Mouse (Mus musculus) hindbrain, embryonic 14.5 days (tissue): Measurements from ENCODE around the gene Grin3a. TPM values are rescaled to one million over a fixed set of nuclear protein-coding genes. Genes with fewer than 3 reads are reported as not detected.

ENCODE experiments used
- ATAC-seq: fragments of 200-750 bp; cut with Nextera tagmentation; 2 replicates; pipeline ENCODE4 v1.8.0; 2017; ENCODE audit warnings: moderate number of reproducible peaks, mild to moderate bottlenecking, moderate TSS enrichment, moderate library complexity; ENCODE audit not compliant: low FRiP score
- DNase-seq: peaks from one replicate; pipeline ENCODE4 v3.0.0-alpha.2; 2015; ENCODE audit warnings: low spot score
- H3K27ac ChIP-seq: fragments of 300-500 bp; sonication (generic); 2 replicates; pipeline ENCODE4 v1.5.1; 2014; ENCODE audit warnings: mild to moderate bottlenecking, moderate library complexity
- H3K27me3 ChIP-seq: fragments of 300-500 bp; sonication (generic); 2 replicates; pipeline ENCODE4 v1.6.1; 2014; ENCODE audit warnings: mild to moderate bottlenecking, low read length, mixed read lengths; ENCODE audit not compliant: control insufficient read depth, insufficient read depth
- H3K36me3 ChIP-seq: fragments of 300-500 bp; sonication (generic); replicated peaks from 2 replicates; pipeline ENCODE4 v1.6.1; 2014; ENCODE audit not compliant: control insufficient read depth, insufficient read depth
- H3K4me1 ChIP-seq: fragments of 300-500 bp; sonication (generic); replicated peaks from 2 replicates; pipeline ENCODE4 v1.6.1; 2014; ENCODE audit warnings: antibody characterized with exemption, low read length, mixed read lengths; ENCODE audit not compliant: control insufficient read depth, insufficient read depth
- H3K4me2 ChIP-seq: fragments of 300-500 bp; sonication (generic); replicated peaks from 2 replicates; pipeline ENCODE4 v1.6.1; 2014; ENCODE audit warnings: mild to moderate bottlenecking, moderate library complexity
- H3K4me3 ChIP-seq: fragments of 300-500 bp; sonication (generic); replicated peaks from 2 replicates; pipeline ENCODE4 v1.5.1; 2014; ENCODE audit warnings: mild to moderate bottlenecking, low read length
- H3K9ac ChIP-seq: fragments of 300-500 bp; sonication (generic); 2 replicates; pipeline ENCODE4 v1.6.1; 2014
- H3K9me3 ChIP-seq: fragments of 300-500 bp; sonication (generic); 2 replicates; pipeline ENCODE4 v1.6.1; 2016; ENCODE audit warnings: low read length; ENCODE audit not compliant: control insufficient read depth
- WGBS: fragments of 180-500 bp; shearing (Covaris S2); extraction: QIAGEN DNeasy Blood & Tissue Kit; methylation state at CpG from one replicate; pipeline ENCODE4 v1.1.7; 2014; 5-methylcytosine and 5-hydroxymethylcytosine counted together
- polyA plus RNA-seq: library from polyadenylated mRNA; unstranded; fragments of >200 nt; fragmentation: Nextera tagmentation; extraction: Ambion mirVana; gene quantifications from 2 replicates; pipeline ENCODE4 v1.2.1, GENCODE M21; 2014

The Grin3a gene
- polyA plus RNA-seq, 1 experiment from 2014 or later: 33.7 TPM

- ATAC-seq: no peak
- no peak overlapping the region for H3K4me3 ChIP-seq
- H3K27me3 ChIP-seq: no peaks in the 10 kb centered on the region
- no peaks in the 10 kb centered on the region for H3K9me3 ChIP-seq
- no peak overlapping the region for H3K9ac ChIP-seq
- no peak for DNase-seq
- H3K36me3 ChIP-seq: no peaks in the 10 kb centered on the region
- no peaks in the 10 kb centered on the region for H3K4me1 ChIP-seq
- WGBS: 64% methylated on average over 12 of the region's 12 CpGs
- no peak overlapping the region for H3K4me2 ChIP-seq
- no peak overlapping the region for H3K27ac ChIP-seq
These were observed 153.9 kb downstream of the Grin3a start for GRCm38 (mm10) chr4:49691405-49692194.

- WGBS: 16% methylated on average over 9 of the region's 9 CpGs
- H3K9ac ChIP-seq: no peak overlapping the region
- no peak overlapping the region for H3K4me2 ChIP-seq
- ATAC-seq: peak; percentile 86
- no peaks in the 10 kb centered on the region for H3K9me3 ChIP-seq
- H3K27me3 ChIP-seq: no peaks in the 10 kb centered on the region
- H3K27ac ChIP-seq: no peak overlapping the region
- no peak overlapping the region for H3K4me3 ChIP-seq
- peak; percentile 87 for DNase-seq
- H3K4me1 ChIP-seq: no peaks in the 10 kb centered on the region
- no peaks in the 10 kb centered on the region for H3K36me3 ChIP-seq
These were observed 156.8 kb downstream of the Grin3a start for GRCm38 (mm10) chr4:49688594-49689288.

DNA sequence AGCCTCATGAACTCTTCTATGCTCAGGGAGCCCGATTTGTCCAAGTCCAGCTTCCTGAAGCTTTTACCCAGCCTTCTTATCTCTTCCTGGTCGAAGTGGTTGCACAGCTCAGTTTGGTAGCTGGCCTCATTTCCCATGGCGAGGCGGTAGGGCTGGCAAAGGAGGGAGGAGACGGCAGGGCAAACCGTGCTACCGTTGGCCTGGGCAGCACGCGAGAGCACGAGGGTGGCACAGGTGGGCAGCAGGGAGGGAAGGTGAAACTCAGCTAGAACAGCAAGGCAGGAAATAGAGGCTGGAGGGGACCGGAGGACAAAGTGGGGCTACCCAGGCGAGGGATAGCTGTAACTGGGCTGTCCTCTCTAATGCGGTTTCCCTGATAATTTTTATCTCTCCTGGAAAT lies 163.7 kb downstream of the Grin3a start, which contains the start of gene Ppp3r2:
Ppp3r2 (minus strand) TSS at position 213 of the 400 bp plus-strand sequence.
- ATAC-seq (no peak), DNase-seq (no peak)
- no peak within 1 kb of the TSS for H3K9ac ChIP-seq
- H3K4me1 ChIP-seq: no peaks in the 10 kb centered on the region
- no peak within 1 kb of the TSS for H3K27ac ChIP-seq
- no peaks in the 10 kb centered on the region for H3K36me3 ChIP-seq
- no peak within 1 kb of the TSS for H3K4me2 ChIP-seq
- H3K4me3 ChIP-seq: no peak within 1 kb of the TSS
- H3K9me3 ChIP-seq: no peaks in the 10 kb centered on the region
- H3K27me3 ChIP-seq: no peaks in the 10 kb centered on the region
- WGBS: 90% methylated on average over 13 of the region's 13 CpGs

DNA sequence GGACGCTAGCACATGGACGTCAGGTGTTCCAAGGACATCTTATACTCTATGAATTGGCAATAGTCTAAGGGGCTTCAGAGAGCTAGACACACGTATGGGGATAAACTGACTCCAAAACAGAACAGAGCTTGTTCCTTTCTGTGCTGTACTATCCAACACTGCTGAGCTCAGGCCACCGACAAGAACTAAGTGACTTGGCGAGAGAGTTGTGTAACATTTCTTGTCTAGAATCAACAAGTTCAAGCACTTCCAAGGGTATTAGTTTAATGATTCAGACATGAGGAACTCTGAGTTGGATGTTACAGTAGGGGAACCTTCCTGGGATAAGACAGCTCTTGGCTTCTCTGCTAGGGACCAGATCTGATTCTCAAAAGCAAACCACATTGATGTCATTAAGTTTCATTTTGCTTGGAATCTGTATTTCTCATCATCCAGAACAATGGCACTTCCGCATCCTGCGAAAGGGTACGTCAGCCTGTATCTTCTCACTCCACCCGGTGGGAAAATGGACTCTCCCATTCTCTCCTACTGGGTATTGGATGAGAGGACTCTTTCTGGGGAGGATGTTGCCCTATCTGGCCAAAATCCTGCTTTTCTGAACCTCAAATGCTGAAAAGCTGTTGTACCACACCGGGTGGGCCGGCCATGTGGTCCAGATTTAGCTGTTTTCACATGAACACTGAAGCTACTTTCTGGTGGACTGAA lies 165.2 kb downstream of the Grin3a start:
- 92% methylated on average over 11 of the region's 11 CpGs for WGBS

GRCm38 (mm10) chr4:49676790-49677189 lies 168.8 kb downstream of the Grin3a start:
- H3K4me2 ChIP-seq: no peak overlapping the region
- no peak overlapping the region for H3K27ac ChIP-seq
- H3K4me3 ChIP-seq: no peak overlapping the region
- no peaks in the 10 kb centered on the region for H3K4me1 ChIP-seq
- H3K36me3 ChIP-seq: no peaks in the 10 kb centered on the region
- DNase-seq: no peak
- H3K9me3 ChIP-seq: no peaks in the 10 kb centered on the region
- no peak for ATAC-seq
- no peaks in the 10 kb centered on the region for H3K27me3 ChIP-seq
- WGBS: 82% methylated on average over 7 of the region's 7 CpGs
- no peak overlapping the region for H3K9ac ChIP-seq

More for the DNA sequence above, 165.2 kb downstream of the Grin3a start:
- H3K27me3 ChIP-seq: no peaks in the 10 kb centered on the region
- DNase-seq: no peak
- H3K4me3 ChIP-seq: no peak overlapping the region
- no peak overlapping the region for H3K27ac ChIP-seq
- no peaks in the 10 kb centered on the region for H3K36me3 ChIP-seq
- H3K9me3 ChIP-seq: no peaks in the 10 kb centered on the region
- no peak for ATAC-seq
- H3K4me2 ChIP-seq: no peak overlapping the region
- H3K4me1 ChIP-seq: no peaks in the 10 kb centered on the region
- no peak overlapping the region for H3K9ac ChIP-seq

GRCm38 (mm10) chr4:49676071-49676470 lies 169.5 kb downstream of the Grin3a start:
- no peak overlapping the region for H3K27ac ChIP-seq
- no peak for DNase-seq
- 91% methylated on average over 6 of the region's 6 CpGs for WGBS

GRCm38 (mm10) chr4:49664850-49665249 lies 180.7 kb downstream of the Grin3a start:
- Histone ChIP-seq H3K27me3 (no peaks in the 10 kb centered on the region), H3K9me3 (no peaks in the 10 kb centered on the region), H3K4me1 (no peaks in the 10 kb centered on the region), H3K27ac (no peak overlapping the region), H3K4me2 (no peak overlapping the region), H3K4me3 (no peak overlapping the region), H3K9ac (no peak overlapping the region), H3K36me3 (peaks cover 45% of the 10 kb centered on the region)
- DNase-seq (no peak), ATAC-seq (no peak)
- 90% methylated on average over 5 of the region's 5 CpGs for WGBS

More at GRCm38 (mm10) chr4:49676071-49676470, 169.5 kb downstream of the Grin3a start:
- no peak for ATAC-seq
- Histone ChIP-seq H3K4me3 (no peak overlapping the region), H3K36me3 (no peaks in the 10 kb centered on the region), H3K4me1 (no peaks in the 10 kb centered on the region), H3K4me2 (no peak overlapping the region), H3K9ac (no peak overlapping the region), H3K27me3 (no peaks in the 10 kb centered on the region), H3K9me3 (no peaks in the 10 kb centered on the region)

DNA sequence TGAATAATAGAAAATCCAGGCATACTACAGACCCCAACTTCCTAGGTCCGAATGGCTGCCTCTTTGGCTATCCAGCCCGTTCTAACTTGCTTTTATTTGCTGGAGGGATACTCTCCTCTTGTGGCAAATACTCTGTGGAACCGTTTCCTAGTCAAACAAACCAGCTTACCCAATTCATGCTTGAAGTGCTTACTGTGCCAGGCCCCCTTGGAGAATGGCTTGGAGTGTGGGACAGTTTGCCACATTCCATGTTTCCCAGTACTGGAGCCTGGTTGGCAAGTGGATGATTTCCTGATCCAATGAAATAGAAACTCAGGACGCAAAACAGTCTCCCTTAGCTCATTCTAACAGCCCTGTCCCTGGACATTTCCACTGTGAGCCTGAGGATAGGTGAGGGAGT lies 183.3 kb downstream of the Grin3a start:
- Histone ChIP-seq H3K4me3 (no peak overlapping the region), H3K27ac (no peak overlapping the region), H3K4me1 (no peaks in the 10 kb centered on the region), H3K4me2 (no peak overlapping the region), H3K9me3 (no peaks in the 10 kb centered on the region), H3K36me3 (peaks cover 68% of the 10 kb centered on the region), H3K9ac (no peak overlapping the region), H3K27me3 (no peaks in the 10 kb centered on the region)
- 92% methylated on average over 4 of the region's 4 CpGs for WGBS
- DNase-seq: no peak
- ATAC-seq: no peak

DNA sequence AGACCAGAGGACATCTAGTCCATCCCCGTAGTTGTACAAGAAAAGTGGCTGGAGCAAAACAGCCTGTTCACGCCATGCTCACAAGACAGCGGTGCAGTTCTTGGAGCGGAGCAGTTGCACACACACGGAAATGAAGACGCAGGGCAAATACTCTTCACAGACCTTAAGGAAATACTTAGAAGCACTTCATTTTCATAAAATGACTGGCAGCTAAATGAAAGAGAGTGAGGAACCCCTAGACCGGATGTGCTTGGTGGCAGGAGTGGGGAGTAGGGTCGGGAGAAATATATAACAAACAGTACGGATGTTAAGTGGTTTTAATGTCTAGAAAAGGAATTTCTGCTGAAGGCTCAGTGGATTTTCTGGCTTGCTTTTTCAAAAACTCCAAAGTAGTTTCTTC lies 183.9 kb downstream of the Grin3a start:
- Histone ChIP-seq H3K27ac (no peak overlapping the region), H3K4me1 (no peaks in the 10 kb centered on the region), H3K9me3 (no peaks in the 10 kb centered on the region), H3K36me3 (peaks cover 73% of the 10 kb centered on the region), H3K4me3 (no peak overlapping the region), H3K4me2 (no peak overlapping the region), H3K9ac (no peak overlapping the region), H3K27me3 (no peaks in the 10 kb centered on the region)
- DNase-seq: no peak
- WGBS: 96% methylated on average over 9 of the region's 9 CpGs
- no peak for ATAC-seq
